Mouse (Mus musculus): ENCODE measurements around the gene Gfm2. TPM values are rescaled to one million over a fixed set of nuclear protein-coding genes. Genes with fewer than 3 reads are reported as not detected.
"Not testable (repeated sequence)": the region's sequence is repeated elsewhere in the genome, so short reads cannot be mapped to it uniquely, and the experiment has no call there.

Gene Gfm2
- 10 to 100 TPM; 49.0 to 51.3 TPM for total RNA-seq (2021)

DNA sequence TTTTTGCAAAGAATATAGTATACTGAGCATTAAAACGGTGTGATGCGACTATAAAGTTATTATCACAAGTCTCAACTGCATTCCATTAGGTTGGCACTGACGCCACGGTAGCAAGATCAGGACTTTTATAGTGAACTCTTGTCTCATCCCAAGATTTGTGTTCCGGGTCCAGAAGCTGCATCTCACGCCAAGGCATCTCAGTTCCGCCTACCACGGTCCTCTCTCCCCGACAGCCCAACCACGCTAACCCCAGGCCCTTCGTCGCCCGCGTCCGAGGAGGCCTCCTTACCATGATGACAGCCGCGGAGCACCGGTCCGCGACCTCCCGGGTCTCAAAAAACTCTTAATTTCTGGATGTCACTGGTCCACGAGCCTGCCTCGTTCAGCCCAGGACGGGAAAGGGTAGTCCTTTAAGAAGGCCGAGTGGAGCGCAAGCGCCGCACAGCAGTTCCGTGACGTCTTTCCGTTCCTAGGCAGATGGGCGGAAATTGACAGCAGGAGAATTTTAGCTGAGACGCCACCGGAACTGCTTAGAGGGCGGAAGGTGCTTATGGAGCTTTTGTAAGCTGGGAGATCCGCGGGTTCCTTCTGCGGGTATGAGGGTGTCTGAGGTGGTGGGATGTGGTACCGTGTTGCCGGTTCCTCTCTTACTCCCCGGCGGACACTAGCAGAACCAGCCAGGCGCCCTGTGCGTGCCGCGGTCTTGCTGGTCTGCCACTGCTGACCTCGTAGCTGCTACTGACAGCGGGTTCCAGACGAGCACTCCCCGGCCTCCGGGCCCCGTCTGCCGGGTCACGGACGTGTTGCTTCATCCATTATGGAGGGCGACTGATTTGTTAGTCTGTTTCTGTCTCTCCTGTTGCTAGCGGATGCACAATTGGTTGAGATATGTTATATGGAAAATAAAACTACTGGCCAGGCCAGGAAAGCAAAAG is at the start of gene Gfm2, which contains the start of gene Nsa2:
TSS of gene Gfm2 (plus strand) at position 472 of the 935 bp plus-strand sequence.
TSS of gene Nsa2 (minus strand) at position 472 of the 935 bp plus-strand sequence.
- intact Hi-C loops (cut with DNase I), result no loop called here
- DNase-seq (ENCODE audit: low spot score), result peak; percentile 78

DNA sequence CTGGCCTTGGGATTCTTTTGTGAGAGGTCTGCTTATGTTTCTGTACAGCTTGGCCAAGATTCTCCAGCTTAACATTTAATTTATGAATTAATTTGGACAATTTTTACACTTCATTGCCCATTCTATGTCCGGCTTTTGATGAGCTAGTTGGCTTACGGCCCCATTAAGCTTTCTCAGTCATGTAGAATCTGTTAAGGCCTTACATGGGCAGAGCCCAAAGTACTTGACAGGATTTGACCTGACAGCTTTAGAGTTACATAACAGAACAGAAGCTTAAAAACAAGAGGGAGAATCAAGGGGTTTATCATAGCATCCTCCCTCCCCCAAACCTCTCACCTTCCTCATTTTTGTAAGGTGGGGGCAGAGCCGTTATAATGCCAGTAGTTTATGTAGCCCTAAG is 49.6 kb upstream of the Gfm2 start:
- intact Hi-C loops (cut with DNase I), result no loop called here
- DNase-seq (ENCODE audit: low spot score), result no peak

DNA sequence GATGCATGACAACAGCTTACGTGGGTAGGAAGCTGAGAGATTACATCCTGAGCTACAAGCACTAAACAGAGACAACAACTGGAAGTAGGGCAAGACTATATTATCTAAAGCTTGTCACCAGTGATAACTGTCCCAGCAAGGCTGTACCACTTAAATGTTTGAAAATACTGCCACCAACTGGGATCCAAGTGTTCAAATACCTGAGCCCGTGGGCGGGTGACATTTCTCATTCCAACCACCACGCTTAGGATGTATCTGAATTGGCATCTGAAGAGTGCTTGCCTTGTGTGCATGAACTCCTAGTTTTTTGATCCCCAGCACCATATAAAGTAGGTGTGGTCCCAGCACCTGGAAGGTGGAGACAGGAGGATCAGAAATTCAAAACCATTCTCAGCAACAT is 42.0 kb upstream of the Gfm2 start:
- intact Hi-C loops (cut with DNase I), result no loop called here
- no peak for DNase-seq (ENCODE audit: low spot score)

DNA sequence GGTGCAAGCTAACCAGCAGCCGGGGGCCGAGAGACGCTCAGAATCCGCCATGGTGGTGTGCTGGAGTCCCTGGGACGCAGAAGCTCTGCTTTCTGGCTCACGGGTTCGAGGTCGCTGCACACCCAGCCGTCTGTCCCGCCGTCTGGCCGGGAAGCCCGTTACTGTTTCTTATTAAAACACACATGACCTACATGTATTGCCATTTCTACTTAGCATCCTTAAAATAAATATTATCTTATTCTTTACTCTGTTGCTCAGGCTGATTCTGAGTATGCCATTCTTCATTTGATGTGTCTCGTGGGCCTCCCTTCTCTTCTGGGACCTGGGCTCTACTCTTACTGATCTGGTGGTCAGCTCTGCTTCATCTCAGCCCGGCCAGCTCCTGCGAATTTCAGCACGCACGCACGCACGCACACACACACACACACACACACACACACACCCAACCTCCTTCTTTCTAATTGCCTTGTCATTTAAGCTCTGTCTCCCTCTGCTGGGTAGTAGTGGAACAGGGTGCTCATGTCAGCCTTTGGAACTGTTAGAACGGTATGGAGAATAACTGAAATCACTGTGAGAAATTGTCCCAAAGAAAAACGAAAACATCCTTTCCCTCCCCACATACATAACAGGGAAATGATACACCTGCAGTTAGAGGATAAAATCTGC is 38.4 kb upstream of the Gfm2 start, which contains the start of gene Gm6169:
TSS of gene Gm6169 (minus strand) at position 51 of the 666 bp plus-strand sequence.
- no peak for DNase-seq (ENCODE audit: low spot score)
- intact Hi-C loops (cut with DNase I), result no loop called here

DNA sequence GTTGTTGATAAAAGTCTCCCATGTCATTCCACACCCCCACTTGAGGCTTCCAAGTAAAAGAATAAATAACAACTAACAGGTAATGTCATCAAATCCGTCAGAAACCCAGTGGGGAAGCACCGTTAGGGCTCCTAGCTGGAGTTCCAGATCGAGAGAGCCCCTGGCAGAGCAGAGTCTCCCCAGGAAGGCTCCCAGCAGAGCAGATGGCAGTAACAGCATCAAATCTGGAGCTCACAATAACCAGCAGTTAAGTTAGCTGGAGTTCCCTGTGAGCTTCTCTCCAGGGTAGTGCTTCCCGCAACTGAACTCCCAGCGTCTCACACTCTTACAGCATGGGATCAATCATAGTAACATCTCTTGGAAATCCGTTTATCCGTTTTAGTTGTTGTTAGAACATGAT is 32.7 kb upstream of the Gfm2 start:
- DNase-seq (ENCODE audit: low spot score), result no peak
- intact Hi-C loops (cut with DNase I), result no loop called here

DNA sequence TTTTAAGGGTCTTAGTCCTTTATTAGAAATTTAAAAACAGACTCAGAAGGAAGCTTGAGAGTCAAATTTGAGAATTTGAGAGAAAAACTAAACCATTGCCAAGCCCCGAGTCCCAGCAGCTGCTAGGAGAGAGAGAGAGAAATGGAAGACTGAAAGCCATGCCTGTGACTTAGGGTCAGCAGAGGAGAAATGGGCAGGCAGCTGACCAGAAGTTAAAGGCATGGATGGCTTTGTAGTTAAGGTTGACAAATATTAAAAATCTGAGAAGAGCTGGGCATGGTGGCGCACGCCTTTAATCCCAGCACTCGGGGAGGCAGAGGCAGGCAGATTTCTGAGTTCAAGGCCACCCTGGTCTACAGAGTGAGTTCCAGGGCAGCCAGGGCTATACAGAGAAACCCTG is 30.0 kb upstream of the Gfm2 start:
- intact Hi-C loops (cut with DNase I); DNase-seq (ENCODE audit: low spot score): not testable (repeated sequence)

DNA sequence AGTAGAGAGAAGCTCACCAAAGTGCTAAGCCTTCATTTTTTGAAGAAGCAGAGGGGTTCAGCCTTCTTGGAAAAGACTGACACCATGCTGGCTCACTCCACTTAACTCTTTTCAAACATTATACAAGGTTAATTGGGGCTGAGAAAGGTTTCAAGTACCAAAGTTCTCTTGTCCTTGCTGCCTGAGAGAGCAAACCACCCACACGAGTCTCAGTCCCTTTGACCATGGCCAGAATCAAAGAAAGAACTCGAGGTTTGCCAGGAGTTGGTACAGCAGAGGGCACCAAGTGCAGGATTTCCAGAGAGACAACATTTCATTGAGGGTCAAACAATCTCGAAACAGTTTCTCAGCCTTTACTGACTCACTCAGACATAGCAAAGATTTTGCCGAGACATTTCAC is 28.7 kb upstream of the Gfm2 start:
- intact Hi-C loops (cut with DNase I), result no loop called here

DNA sequence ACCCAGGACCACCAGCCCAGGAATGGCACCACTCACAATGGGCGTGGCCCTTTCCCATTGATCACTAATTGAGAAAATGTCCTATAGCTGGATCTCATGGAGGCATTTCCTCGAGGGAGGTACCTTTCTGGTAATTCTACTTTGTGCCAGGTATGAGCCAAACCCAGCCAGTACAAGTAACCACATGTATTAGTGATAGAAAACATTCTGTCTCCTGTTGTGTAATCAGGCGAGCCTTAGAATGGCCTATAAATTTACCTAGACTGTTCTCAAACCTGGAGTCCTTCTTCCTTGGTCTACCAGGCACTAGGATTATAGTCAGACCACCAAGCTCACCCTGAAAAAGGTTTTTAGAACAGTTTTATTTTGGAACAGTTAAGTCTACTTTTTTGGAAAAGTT is 16.4 kb upstream of the Gfm2 start:
- intact Hi-C loops (cut with DNase I), result no loop called here
- DNase-seq (ENCODE audit: low spot score), result no peak

More for the DNA sequence above, 28.7 kb upstream of the Gfm2 start:
- no peak for DNase-seq (ENCODE audit: low spot score)

DNA sequence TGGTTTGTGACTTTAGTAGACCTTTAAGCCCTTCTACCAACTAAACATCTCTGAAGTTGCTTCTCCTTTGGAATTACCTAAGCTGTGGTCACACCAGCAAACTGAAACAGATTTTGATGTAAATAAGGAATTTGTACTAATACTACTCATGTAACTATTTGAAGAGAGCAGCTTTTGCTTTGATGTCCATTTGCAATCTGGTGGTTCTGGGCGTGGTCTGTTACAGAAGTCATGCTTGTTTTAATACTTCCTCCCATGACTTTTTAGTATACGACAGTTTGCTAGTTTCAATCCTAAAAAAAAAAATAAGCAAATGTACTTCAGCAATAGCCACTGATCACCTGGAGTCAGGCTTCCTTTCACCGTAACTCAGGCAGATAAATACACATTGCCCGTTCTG is 8.1 kb upstream of the Gfm2 start:
- DNase-seq (ENCODE audit: low spot score); intact Hi-C loops (cut with DNase I): not testable (repeated sequence)

DNA sequence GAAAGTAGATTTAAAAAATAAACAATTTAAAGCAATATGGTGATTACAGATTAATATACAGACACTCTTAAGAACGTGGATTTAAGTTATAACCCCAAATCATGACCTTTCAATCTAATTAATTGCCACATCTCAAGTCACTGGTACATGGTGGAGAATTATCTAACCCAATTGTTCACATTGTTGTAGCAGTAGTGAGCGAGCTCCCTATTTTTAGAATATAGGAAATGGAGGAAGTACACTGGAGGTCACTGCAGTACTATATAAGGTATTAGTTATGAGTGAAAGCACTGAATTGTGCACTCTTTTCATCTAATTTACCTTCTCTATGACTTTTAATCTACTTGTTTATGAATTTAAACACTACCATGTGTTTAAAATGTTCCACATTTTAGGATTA is 7.3 kb upstream of the Gfm2 start:
- DNase-seq (ENCODE audit: low spot score); intact Hi-C loops (cut with DNase I): not testable (repeated sequence)

DNA sequence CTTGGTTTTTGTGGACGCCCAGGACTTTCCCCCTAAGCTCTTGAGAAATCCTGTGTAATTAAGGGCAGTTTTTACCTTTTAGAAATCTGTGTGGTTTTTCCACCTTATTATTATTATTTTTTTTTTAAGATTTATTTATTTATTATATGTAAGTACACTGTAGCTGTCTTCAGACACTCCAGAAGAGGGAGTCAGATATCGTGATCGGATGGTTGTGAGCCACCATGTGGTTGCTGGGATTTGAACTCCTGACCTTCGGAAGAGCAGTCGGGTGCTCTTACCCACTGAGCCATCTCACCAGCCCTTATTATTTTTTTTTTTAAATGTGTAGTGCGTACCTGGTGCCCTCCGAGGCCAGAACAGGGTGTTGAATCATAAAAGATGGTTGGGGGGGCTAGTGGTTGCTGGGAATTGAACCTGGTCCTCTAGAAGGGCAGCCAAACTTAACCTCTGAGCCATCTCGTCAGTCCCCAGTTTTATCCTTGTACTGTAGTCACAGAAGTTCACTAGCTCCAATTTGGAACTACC is 731 bp downstream of the Gfm2 start:
- intact Hi-C loops (cut with DNase I), result not testable (repeated sequence)

DNA sequence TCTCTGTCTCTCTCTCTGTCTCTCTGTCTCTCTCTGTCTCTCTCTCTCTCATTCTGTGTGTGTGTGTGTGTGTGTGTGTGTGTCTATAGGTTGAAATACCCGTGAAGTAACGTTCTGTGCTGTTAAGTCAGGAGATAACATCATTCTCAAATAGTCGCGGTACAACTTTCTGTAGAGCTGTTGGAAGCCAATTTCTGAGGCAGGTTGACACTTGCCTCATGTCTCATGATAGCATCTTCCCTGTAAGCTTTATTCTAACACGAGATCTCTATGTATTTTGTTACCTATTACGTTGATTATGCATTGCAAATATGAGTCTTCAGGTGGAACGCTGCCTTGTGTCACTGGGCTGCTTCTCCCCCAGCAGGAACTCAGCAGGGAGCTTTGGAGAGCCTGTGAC is 4.6 kb downstream of the Gfm2 start:
- intact Hi-C loops (cut with DNase I), result no loop called here
- DNase-seq (ENCODE audit: low spot score), result no peak

More for the DNA sequence above, 731 bp downstream of the Gfm2 start:
- not testable (repeated sequence) for DNase-seq (ENCODE audit: low spot score)

DNA sequence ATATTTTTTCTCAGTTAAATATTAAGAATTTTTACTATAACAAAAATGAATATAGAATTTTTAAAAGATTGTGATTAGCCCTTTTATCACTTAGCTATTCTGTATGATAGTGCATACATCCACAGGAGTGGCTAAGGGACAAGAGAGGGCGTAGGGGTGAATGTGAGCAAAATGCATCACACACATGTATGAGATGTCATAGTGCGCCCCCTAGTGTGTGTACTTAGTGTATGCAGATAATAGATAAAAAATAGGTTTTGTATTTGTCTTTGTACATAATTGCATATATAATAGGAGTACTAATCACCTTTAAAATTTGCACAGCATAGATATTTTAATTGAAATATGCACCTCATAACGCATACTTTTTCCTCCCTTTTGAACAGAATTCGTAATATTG is 8.1 kb downstream of the Gfm2 start:
- intact Hi-C loops (cut with DNase I), result no loop called here
- DNase-seq (ENCODE audit: low spot score), result no peak

DNA sequence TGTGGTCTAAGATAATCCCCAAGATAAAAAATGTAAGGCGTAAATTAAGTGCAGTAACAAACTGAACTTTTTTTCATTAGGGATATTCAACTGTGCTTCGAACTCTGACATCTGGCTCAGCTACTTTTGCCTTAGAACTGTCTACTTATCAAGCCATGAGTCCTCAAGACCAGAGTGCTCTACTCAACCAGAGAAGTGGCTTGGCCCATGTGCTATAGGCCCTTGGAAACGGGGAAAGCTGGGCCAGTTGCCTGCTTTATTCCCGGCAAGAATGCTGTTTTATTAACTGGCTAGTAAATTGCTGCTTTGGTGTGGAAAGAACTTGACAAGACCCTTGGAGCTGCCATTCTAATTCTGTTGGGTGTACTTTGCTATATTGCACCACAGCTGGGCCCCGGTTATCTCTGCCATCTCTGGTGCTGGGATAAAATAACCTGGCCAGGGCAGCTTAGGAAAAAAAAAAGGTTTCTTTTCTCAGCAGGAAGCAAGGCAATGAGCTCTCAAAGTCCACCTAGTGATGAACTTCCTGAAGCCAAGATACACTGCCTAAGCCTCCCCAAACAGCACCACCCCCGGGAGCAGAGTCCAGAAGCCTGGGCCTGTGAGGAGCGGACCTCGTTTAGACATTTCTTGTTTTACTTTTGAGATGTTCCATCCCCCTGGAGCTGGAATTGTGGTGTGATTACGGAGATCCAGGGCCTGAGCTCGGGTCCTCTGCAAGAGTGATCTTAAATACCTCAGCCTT is 38.0 kb downstream of the Gfm2 start:
- no peak for DNase-seq (ENCODE audit: low spot score)
- intact Hi-C loops (cut with DNase I), result no loop called here

DNA sequence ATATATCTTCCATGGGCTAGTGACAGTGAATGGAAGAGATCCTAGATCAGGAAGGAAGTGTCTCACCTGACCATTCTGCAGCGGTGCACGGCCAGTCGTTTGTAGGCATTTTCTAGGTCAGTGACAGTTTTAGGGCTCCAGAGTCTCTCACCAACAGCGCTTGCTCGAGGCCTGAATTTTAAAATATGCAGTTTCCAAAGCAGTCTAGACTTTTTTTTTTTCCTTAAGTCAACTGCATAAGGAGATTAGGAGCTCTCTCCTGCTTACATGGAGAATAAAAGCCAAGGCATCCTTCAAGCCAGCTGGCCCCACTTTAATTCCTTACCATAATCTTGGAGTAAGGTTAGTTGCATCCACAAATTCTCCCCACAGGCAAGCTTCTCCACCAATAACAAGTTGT is 39.0 kb downstream of the Gfm2 start:
- DNase-seq (ENCODE audit: low spot score), result no peak
- intact Hi-C loops (cut with DNase I), result no loop called here

DNA sequence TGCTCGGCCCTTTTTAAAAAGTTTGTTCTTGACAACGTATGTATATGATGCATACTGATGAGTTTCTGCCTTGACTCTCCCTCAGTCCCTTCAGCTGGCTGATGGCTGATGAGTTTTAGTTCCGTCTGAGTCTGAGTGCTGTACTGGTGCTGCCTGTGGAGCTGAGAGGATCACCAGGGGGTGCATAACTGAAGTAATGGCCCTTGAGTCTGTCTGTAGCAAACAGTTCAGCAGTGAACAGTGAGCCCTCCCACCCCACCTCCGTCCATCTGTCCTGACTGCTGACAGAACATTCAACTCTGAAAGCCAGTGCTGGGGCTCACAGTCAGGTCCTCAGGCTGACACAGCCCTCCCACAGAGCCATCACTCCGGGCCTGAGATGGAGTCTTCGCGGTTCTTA is 41.2 kb downstream of the Gfm2 start:
- DNase-seq (ENCODE audit: low spot score), result no peak
- intact Hi-C loops (cut with DNase I), result no loop called here

DNA sequence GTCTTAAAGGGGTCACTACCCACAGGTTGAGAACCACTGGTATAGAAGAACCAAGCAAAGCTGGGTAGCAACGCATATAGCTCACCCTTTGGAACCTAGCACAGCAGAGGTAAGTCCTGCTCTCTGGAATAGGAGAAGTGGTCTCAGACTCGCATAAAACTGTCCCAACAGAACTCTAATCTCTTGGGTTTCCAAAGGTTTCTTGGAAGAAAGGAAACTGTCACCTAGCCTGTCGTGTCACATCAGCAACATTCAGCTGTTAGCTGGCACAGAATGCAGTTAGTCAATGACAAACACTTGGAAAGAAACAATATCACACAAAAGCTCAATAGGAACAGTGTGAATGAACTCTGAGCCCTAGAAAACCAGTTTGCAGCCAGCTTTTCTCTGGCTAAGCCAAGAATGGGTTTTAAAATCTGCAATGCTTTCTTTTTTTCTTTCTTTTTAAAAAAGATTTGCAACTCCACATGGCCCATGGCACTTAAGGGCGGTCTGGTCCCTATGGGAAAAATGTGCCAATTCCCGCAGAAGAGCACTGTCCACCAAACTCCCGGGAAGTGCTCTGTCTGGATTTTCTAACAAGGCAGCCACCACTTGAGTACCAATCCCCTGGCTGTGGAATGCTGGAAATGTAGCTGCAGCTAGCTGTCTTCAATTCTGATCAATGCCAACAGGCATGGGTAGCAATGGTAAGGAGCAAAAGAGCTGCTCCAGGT is 42.5 kb downstream of the Gfm2 start:
- intact Hi-C loops (cut with DNase I), result no loop called here
- DNase-seq (ENCODE audit: low spot score), result no peak

DNA sequence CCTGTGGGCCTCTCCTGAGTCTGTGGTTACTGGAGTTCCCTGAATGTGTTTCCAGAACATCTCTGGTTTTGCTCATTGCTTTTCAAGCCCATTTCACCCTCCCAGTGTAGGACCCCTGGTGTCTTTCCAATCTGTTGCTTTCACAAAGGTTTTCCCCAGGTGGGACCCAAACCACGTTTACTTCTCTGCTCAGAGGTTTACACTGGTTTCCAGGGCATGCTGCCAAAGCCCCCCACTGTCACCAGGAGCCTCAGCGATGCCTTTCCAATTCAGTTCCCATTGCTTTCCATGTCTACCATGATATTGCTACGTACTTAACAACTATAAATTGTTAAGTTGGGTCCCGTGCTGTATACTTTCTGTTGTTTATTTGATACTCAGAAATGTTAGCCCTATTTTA is 45.1 kb downstream of the Gfm2 start:
- intact Hi-C loops (cut with DNase I), result no loop called here

DNA sequence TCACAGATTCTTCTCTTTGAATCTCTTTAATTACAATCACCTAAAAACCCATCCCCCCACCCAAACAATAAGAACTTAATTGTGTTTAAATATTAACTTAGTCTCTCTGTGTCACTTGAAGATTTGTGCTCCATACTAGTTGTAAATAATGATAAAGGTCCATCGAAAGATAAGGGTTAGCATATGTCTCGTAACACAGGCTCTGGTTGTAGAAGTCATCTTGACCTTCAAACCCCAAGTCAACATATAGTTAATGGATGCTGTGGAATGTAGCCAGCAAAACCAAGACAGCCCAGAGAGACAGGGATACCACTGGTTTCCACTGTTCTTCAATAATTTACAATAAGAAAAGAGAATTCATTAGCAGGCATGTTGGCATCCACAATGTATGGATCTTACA is 46.4 kb downstream of the Gfm2 start:
- intact Hi-C loops (cut with DNase I), result no loop called here
- DNase-seq (ENCODE audit: low spot score), result no peak

More for the DNA sequence above, 45.1 kb downstream of the Gfm2 start:
- no peak for DNase-seq (ENCODE audit: low spot score)
